ENCODE assay signal across 8 mouse cellular contexts in genomic region chr15:82987732-82988112, GRCm38 (mm10). TPM values are rescaled to one million over a fixed set of nuclear protein-coding genes. Genes with fewer than 3 reads are reported as not detected.
DNase-seq lines count a peak whose midpoint lies in the region; ATAC-seq and TF ChIP-seq lines count a peak whose summit lies in the region.

TSS of gene Tcf20 (minus strand) at chr15:82987872.

- no peak for TF ChIP-seq CTCF in liver, embryonic 14.5 days (IDR thresholded peaks at IDR 0.05; ENCODE audit: low read depth)

- no peak for TF ChIP-seq EP300 in liver, embryonic 14.5 days (IDR thresholded peaks at IDR 0.05; ENCODE audit: low read depth)

- peak within 1 kb of the TSS; percentile 53 for H3K9ac ChIP-seq in heart, embryonic 15.5 days
- H3K9ac ChIP-seq in liver, embryonic 14.5 days (replicated peaks): no peak within 1 kb of the TSS
- H3K9ac ChIP-seq in neural tube, embryonic 11.5 days (ENCODE audit: low read length): peak within 1 kb of the TSS; percentile 46

- peaks cover 87% of the 10 kb centered on the region for H3K27me3 ChIP-seq in forebrain, embryonic 10.5 days (ENCODE audit: poor library complexity, severe bottlenecking)
- peaks cover 48% of the 10 kb centered on the region for H3K27me3 ChIP-seq in heart, embryonic 15.5 days
- H3K27me3 ChIP-seq in liver, embryonic 14.5 days (ENCODE audit: control insufficient read depth, insufficient read depth, low read length): peaks cover 23% of the 10 kb centered on the region
- peaks cover 29% of the 10 kb centered on the region for H3K27me3 ChIP-seq in neural tube, embryonic 11.5 days (ENCODE audit: control insufficient read depth, insufficient read depth, low read length)

- DNase-seq in c-Kit-negative CD71-positive TER-119-positive erythroid progenitor cells, embryonic 14.5 days (ENCODE audit: low read depth, low spot score): peak; percentile 33
- peak; percentile 93 for DNase-seq in forebrain, embryonic 10.5 days (ENCODE audit: extremely low spot score, low spot score)
- DNase-seq in kidney, postnatal 25 days: peak; percentile 95 to 96
- peak; percentile 45 to 59 (median 51) for DNase-seq in liver, embryonic 14.5 days (ENCODE audit: low read depth in 3 of 3, low spot score in 3 of 3)
- peak; percentile 93 for DNase-seq in neural tube, embryonic 11.5 days (ENCODE audit: low spot score)
- peak; percentile 91 for DNase-seq in telencephalon, adult 2 months (ENCODE audit: low read depth, low spot score)

- H3K4me2 ChIP-seq in heart, embryonic 15.5 days: peak within 1 kb of the TSS; percentile 96
- H3K4me2 ChIP-seq in liver, embryonic 14.5 days (ENCODE audit: low read depth): peak within 1 kb of the TSS; percentile 59
- peak within 1 kb of the TSS; percentile 84 for H3K4me2 ChIP-seq in neural tube, embryonic 11.5 days (ENCODE audit: low read depth)

- H3K4me1 ChIP-seq in forebrain, embryonic 10.5 days: peaks cover 87% of the 10 kb centered on the region
- H3K4me1 ChIP-seq in heart, embryonic 15.5 days (replicated peaks): peaks cover 38% of the 10 kb centered on the region
- H3K4me1 ChIP-seq in liver, embryonic 14.5 days (replicated peaks; ENCODE audit: control insufficient read depth in 2 of 2, insufficient read depth in 2 of 2, low read length in 1 of 2): peaks cover 0 to 9% of the 10 kb centered on the region in 2 experiments; a peak in 1 of 4 replicates
- peaks cover 30% of the 10 kb centered on the region for H3K4me1 ChIP-seq in neural tube, embryonic 11.5 days (ENCODE audit: control insufficient read depth, insufficient read depth, low read length)

- peak within 1 kb of the TSS; percentile 74 for H3K27ac ChIP-seq in forebrain, embryonic 10.5 days
- H3K27ac ChIP-seq in heart, embryonic 15.5 days: peak within 1 kb of the TSS; percentile 59
- H3K27ac ChIP-seq in liver, embryonic 14.5 days: no peak within 1 kb of the TSS
- H3K27ac ChIP-seq in neural tube, embryonic 11.5 days (ENCODE audit: low read depth, low read length): no peak within 1 kb of the TSS

- H3K4me3 ChIP-seq in forebrain, embryonic 10.5 days: peak within 1 kb of the TSS; percentile 59
- H3K4me3 ChIP-seq in heart, embryonic 15.5 days: peak within 1 kb of the TSS; percentile 51
- peak within 1 kb of the TSS; percentile 27 to 41 for H3K4me3 ChIP-seq in liver, embryonic 14.5 days (ENCODE audit: insufficient read depth in 1 of 2, low read depth in 2 of 2, low read length in 2 of 2)
- peak within 1 kb of the TSS; percentile 32 for H3K4me3 ChIP-seq in neural tube, embryonic 11.5 days (ENCODE audit: low read depth, low read length)

- WGBS in forebrain, embryonic 10.5 days: 0% methylated on average over 20 of the region's 20 CpGs
- under 1% methylated on average over 19 of the region's 20 CpGs for WGBS in heart, embryonic 15.5 days
- WGBS in liver, embryonic 14.5 days (ENCODE audit: insufficient replicate concordance): under 1% methylated on average over 20 of the region's 20 CpGs
- 0% methylated on average over 20 of the region's 20 CpGs for WGBS in neural tube, embryonic 11.5 days

- no peaks in the 10 kb centered on the region for H3K9me3 ChIP-seq in forebrain, embryonic 10.5 days
- no peaks in the 10 kb centered on the region for H3K9me3 ChIP-seq in heart, embryonic 15.5 days (replicated peaks)
- no peaks in the 10 kb centered on the region for H3K9me3 ChIP-seq in liver, embryonic 14.5 days (ENCODE audit: control insufficient read depth, low read length)
- H3K9me3 ChIP-seq in neural tube, embryonic 11.5 days (ENCODE audit: control insufficient read depth, low read length): no peaks in the 10 kb centered on the region

- ATAC-seq in CD4-positive, CD25-positive, alpha-beta regulatory T cell, adult 4 months: peak; percentile 98
- ATAC-seq in heart, embryonic 15.5 days (replicated peaks; ENCODE audit: insufficient number of reproducible peaks, insufficient read depth, low FRiP score, low read depth): peak; percentile 92
- ATAC-seq in liver, embryonic 14.5 days (ENCODE audit: insufficient read depth): peak; percentile 83
- peak; percentile 84 for ATAC-seq in neural tube, embryonic 11.5 days (ENCODE audit: insufficient read depth, low FRiP score, low TSS enrichment)

- no peaks in the 10 kb centered on the region for H3K36me3 ChIP-seq in forebrain, embryonic 10.5 days (replicated peaks)
- no peaks in the 10 kb centered on the region for H3K36me3 ChIP-seq in heart, embryonic 15.5 days
- no peaks in the 10 kb centered on the region for H3K36me3 ChIP-seq in liver, embryonic 14.5 days (replicated peaks; ENCODE audit: control insufficient read depth, insufficient read depth, low read depth)
- no peaks in the 10 kb centered on the region for H3K36me3 ChIP-seq in neural tube, embryonic 11.5 days (ENCODE audit: control insufficient read depth, insufficient read depth, low read length)

RNA-seq across cellular contexts. Expression of gene Tcf20, which starts in this region (rescaled TPM):
- 10 to 100 TPM; 15.9 to 19.7 TPM for polyA plus RNA-seq in CD4-positive, CD25-positive, alpha-beta regulatory T cell, adult 4 months (2017; shearing (Covaris generic))
- 6.5 and 7.1 TPM in 2 replicates for polyA plus RNA-seq in forebrain, embryonic 10.5 days (2016; fragmentation: Nextera tagmentation; extraction: Ambion mirVana)
- 4.2 and 5.2 TPM in 2 replicates for polyA plus RNA-seq in heart, embryonic 15.5 days (2015; fragmentation: Nextera tagmentation; extraction: Ambion mirVana)
- 4.3 and 5.7 TPM in 2 replicates for polyA plus RNA-seq in liver, embryonic 14.5 days (2012; rRNA removed)
- 2.9 and 3.2 TPM in 2 replicates for polyA plus RNA-seq in liver, embryonic 14.5 days (2014; fragmentation: Nextera tagmentation; extraction: Ambion mirVana)
- polyA plus RNA-seq in neural tube, embryonic 11.5 days (2014; fragmentation: Nextera tagmentation; extraction: Ambion mirVana): 12.4 TPM in 2 replicates

Comparison
In these comparisons a context has a peak if more than half of its experiments do, and no peak if none do; other contexts are left out.
1. DNase-seq: peak in every context shown above with its lines; median percentile 96 in kidney, postnatal 25 days; 93 in forebrain, embryonic 10.5 days; 93 in neural tube, embryonic 11.5 days; 91 in telencephalon, adult 2 months; 51 in liver, embryonic 14.5 days; 33 in c-Kit-negative CD71-positive TER-119-positive erythroid progenitor cells, embryonic 14.5 days.
2. H3K27ac ChIP-seq: peak in forebrain, embryonic 10.5 days (single experiment) and heart, embryonic 15.5 days (single experiment); none in liver, embryonic 14.5 days (single experiment) and neural tube, embryonic 11.5 days (single experiment).
3. Peak in every context shown above with its lines, with median percentiles within 50 percentile points of each other: ATAC-seq, H3K4me3 ChIP-seq and H3K4me2 ChIP-seq.